Mouse (Mus musculus): ENCODE data around the gene Klhl9.

The Klhl9 gene

GRCm38 (mm10) chr4:88721791-88722721, at the start of gene Klhl9, which contains the start of gene Gm26566:
Klhl9 (minus strand) TSS chr4:88722465.
Gm26566 (plus strand) TSS chr4:88721805.
- peak; percentile 92 to 93 for DNase-seq (ENCODE audit: low spot score in 2 of 2)

DNA sequence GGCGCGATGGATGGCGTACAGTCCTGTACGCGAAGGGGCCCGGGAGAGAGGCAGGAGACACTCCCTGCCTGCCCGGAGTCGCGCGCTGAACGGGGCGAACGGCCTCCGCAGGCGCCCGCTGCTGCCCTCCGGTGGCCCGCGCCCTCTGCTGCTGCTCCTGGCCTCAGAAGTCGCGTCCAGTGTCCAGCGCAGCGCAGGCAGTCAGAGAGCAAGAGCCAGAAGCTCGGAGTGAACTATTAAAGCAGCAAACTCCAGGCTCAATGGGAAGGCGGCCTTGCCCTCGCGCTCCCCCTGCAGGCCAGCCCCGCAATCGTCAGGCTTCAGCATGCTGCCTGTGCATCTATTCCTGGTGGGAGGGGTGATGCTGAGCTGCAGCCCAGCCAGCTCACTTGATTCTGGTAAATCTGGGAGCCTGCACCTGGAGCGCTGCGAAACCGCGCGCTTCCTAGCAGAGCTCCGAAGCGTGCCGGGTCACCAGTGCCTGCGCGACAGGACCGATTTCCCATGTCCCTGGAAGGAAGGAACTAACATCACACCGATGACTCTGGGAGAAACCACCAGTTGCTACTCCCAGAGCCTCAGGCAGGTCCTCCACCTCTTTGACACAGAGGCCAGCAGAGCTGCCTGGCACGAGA, 41.2 kb upstream of the Klhl9 start:
- peak; percentile 76 to 78 for DNase-seq (ENCODE audit: low spot score in 2 of 2)

DNA sequence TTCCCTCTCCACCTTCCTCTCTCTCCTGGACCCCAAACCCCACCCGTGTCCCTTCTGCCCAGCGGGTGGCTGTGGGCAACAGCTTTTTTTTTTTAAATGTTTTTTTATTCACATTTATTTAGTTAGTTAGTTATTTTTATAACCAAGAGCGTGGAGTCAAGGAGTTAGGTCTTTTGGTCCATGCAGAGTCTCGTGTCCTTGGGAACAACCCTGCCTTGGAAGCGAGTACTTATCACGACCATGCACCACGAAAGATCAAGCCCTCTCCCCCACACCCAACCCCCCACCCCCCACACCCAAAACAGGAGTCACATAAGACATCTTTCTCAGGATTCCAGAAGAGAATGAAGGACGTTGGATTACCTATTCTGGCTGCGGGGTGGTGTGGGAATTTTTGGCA, 40.1 kb upstream of the Klhl9 start:
- DNase-seq (ENCODE audit: low spot score in 2 of 2), result peak; percentile 32 to 35

DNA sequence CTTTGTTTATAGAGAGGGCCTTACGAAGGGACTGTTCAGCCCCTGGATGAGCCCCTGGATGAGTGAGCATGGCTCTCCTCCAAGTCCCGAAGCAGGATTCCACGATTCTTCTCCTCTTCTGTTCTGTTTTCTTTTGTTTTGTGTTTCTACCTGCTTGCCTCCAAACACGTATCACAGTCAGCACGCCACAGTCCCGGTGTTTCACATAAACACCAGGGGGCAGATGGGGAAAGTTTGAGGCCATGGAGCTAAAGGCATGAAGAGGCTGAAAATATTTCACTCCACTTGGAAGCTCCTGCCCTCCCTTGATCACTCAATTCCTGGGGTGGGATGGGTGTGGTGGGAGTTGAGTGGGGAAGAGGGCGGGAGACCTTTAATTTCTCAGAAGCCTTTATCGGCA, 39.5 kb upstream of the Klhl9 start:
- peak; percentile 64 to 73 for DNase-seq (ENCODE audit: low spot score in 2 of 2)

- DNase-seq (ENCODE audit: low spot score in 2 of 2), result peak; percentile 85
Measured at GRCm38 (mm10) chr4:88760431-88760830, 38.2 kb upstream of the Klhl9 start.

GRCm38 (mm10) chr4:88759610-88760268, 37.5 kb upstream of the Klhl9 start, which contains the start of gene Gm13283:
Gm13283 (plus strand) TSS chr4:88760119.
- DNase-seq (ENCODE audit: low spot score in 2 of 2), result peak; percentile 44 to 67

- DNase-seq (ENCODE audit: low spot score in 2 of 2), result peak; percentile 23 to 44
Measured at GRCm38 (mm10) chr4:88758751-88759150, 36.5 kb upstream of the Klhl9 start.

DNA sequence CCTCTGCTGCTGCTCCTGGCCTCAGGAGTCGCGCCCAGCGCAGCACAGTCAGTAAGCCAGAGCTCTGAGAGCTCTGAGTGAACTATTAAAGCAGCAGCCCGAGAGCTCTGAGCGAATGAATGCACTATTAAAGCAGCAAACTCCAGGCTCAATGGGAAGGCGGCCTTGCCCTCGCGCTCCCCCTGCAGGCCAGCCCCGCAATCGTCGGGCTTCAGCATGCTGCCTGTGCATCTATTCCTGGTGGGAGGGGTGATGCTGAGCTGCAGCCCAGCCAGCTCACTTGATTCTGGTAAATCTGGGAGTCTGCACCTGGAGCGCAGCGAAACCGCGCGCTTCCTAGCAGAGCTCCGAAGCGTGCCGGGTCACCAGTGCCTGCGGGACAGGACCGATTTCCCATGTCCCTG, 35.4 kb upstream of the Klhl9 start:
- DNase-seq (ENCODE audit: low spot score in 2 of 2), result peak; percentile 91 to 94

GRCm38 (mm10) chr4:88756581-88757513, 34.6 kb upstream of the Klhl9 start:
- DNase-seq (ENCODE audit: low spot score in 2 of 2), result peak in 1 of 2 experiments; percentile 29

GRCm38 (mm10) chr4:88754818-88755340, 32.6 kb upstream of the Klhl9 start, which contains the start of gene Gm13271:
Gm13271 (plus strand) TSS chr4:88754868.
- DNase-seq (ENCODE audit: low spot score in 2 of 2), result peak; percentile 81

DNA sequence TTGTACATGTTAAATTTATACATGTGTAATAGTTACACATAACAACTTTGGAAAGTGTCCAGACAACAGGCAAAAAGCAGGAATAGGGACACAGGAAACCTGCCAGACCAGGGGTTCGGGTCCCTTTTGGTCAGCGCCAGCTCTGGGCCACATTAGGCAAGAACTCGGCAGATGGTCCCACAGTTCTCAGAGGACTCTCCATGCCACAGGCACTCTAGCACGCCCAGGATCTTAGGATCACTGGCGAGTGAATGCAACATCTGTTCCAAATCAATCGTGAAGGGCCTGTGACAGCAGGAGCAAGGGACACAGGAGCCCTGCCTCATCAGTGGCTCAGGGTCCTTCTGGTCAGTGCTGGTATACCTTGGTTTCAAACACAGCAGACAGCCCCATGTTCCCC, 27.7 kb upstream of the Klhl9 start:
- DNase-seq (ENCODE audit: low spot score in 2 of 2), result no peak

DNA sequence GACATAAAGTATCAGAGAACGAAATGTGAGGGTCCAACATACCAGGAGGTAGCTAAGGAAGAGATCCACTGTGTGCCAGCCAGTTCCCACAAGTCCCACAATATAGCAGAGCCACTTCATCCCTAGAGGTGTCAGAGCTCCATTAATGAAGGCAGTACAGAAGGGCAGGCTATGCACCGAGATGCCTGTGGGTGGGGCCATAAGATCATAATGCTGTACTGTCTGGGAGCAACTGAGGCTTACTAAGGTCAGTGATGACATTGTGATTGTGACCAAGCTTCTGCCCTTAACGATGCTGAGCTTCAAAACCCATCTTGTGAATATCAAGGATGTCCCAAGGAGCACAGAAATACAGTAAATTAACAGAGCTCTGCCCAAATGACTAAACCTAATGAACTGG, 21.9 kb upstream of the Klhl9 start:
- DNase-seq (ENCODE audit: low spot score in 2 of 2), result no peak

DNA sequence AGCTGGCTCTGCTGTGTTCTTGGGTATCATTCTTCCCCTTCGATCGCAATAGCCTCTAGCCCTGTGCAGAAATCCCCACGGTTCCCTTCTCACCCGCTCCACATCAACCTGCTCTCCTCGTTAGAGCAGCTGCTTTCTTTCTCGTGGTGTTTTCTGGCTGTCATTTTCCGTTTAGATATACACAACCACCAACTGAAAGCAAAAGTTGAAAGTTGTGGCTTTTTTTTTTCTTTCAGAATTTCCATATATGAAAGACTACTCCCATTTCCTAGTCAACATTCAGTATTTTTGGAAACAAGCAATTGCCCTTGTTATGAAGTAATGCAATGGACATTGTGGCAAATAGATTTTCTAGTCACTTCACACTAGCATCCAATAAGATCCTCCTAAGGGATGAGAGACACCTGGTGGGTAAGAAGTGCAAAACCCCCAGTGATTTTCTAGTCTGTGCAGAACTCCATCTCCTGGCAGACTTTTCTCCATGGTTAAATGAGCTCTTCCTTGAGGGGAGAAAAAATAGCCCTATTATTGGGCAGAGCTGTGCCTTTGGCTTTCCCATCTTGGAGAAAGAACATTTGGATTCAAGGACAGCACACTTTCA, 20.6 kb upstream of the Klhl9 start:
- DNase-seq (ENCODE audit: low spot score in 2 of 2), result no peak

GRCm38 (mm10) chr4:88741426-88741825, 19.2 kb upstream of the Klhl9 start:
- no peak for DNase-seq (ENCODE audit: low spot score in 2 of 2)

- DNase-seq (ENCODE audit: low spot score in 2 of 2), result no peak
Measured at GRCm38 (mm10) chr4:88739036-88739435, 16.8 kb upstream of the Klhl9 start.

DNA sequence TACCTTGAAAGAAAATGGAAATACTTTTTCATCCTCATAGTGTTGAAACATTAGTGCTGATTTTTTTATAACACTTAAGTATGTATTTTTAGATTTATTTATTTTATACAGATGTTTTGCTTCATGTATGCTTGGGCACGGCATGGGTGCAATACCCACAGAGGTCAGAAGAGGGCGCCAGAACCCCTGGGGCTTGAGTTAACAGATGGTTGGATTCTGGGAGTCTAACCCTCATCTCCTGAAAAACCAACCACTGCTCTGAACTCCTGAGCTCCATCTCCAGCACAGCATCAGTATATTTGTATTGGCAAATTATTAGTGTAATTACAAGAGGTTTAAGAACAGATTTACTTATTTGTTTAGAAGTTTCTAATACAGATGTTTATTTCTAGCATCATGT, 16.2 kb upstream of the Klhl9 start:
- peak in 1 of 2 experiments; percentile 63 for DNase-seq (ENCODE audit: low spot score in 2 of 2)

DNA sequence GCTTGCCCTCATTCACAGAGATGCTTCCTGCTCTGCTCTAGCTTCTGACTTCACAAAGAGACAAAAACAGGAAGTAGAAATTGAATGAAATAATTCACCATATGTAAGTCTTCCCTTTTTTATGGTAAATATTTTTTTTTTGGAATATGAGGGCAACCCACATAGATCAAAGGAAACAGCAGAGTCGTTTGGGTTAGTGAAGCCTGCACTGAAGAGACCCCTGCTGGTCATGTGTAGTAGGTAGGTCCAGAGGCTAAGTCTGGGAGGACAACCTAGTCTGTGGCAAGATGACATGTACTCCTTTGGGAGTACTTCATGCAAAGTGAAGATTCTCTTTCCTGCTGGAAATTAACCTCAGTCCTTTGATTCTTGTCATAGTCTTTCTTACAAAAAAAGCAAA, 5.1 kb upstream of the Klhl9 start:
- no peak for DNase-seq (ENCODE audit: low spot score in 2 of 2)

DNA sequence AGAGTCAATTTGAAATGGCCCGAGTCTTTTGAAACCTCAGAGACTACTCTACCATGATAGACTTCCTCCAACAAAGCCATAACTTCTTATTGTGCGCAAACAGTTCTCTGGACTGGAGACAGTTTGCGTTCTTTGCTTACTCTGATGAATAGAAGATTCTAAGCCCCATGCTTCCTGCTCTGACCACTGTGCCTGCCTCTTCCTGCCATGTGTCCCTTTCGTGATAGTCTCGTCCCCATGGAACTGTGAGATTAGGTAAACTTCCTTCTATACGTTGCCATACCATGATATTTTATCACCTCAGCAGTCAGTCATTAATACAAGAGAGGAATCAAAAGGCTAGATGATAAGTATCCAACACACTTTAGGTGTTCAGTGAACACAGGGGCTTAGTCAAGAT, 4.5 kb upstream of the Klhl9 start:
- no peak for DNase-seq (ENCODE audit: low spot score in 2 of 2)

GRCm38 (mm10) chr4:88723497-88724090, 1.3 kb upstream of the Klhl9 start:
- DNase-seq (ENCODE audit: low spot score in 2 of 2), result no peak

DNA sequence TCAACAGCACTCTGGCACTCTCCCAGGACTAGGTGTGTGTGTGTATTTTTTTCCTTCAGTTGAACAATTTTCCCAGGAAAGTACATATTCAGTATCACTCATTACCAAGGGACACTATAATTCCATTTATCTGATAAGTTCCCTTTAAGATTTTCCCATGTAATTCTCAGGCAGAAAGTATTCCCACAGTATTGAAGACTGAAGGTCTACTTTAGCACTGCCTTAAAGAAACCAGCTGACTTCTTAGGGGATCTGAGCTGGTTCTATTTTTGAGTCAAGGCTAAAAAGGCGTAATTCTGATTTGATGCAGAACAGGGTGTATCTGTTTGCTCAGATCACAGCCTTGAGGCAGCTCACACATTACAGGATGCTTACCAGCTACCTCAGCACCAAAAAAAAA, 3.5 kb downstream of the Klhl9 start:
- no peak for DNase-seq (ENCODE audit: low spot score in 2 of 2)
